Mouse (Mus musculus): ENCODE results near the gene Nhlrc3. TPM values are rescaled to one million over a fixed set of nuclear protein-coding genes. Genes with fewer than 3 reads are reported as not detected.

Nhlrc3 gene
- polyA plus RNA-seq, 1 experiment: 9.9 TPM

GRCm38 (mm10) chr3:53422691-53423090 lies 40.4 kb downstream of the Nhlrc3 start:
- DNase-seq: no peak
- TF ChIP-seq POLR2A (IDR thresholded peaks at IDR 0.05; ENCODE audit: control insufficient read depth, extremely low read depth, insufficient read depth, low read length, poor library complexity): no peak
- no peak for TF ChIP-seq CTCF (IDR thresholded peaks at IDR 0.05; ENCODE audit: borderline replicate concordance, control insufficient read depth, extremely low read depth, insufficient read depth, low read length, poor library complexity)
- no peaks in the 10 kb centered on the region for H3K4me1 ChIP-seq (replicated peaks; ENCODE audit: control insufficient read depth, insufficient read depth, low read length)
- 69% methylated on average over 1 of the region's 1 CpGs for WGBS
- H3K27ac ChIP-seq (ENCODE audit: control insufficient read depth, insufficient read depth, low read length): no peak overlapping the region
- no peaks in the 10 kb centered on the region for H3K27me3 ChIP-seq (ENCODE audit: control insufficient read depth, insufficient read depth, low read length)
- H3K36me3 ChIP-seq (ENCODE audit: control insufficient read depth, insufficient read depth, low read length): no peaks in the 10 kb centered on the region
- no peak overlapping the region for H3K4me3 ChIP-seq (ENCODE audit: control insufficient read depth, insufficient read depth, low read length)

- 89% methylated on average over 12 of the region's 12 CpGs for WGBS
- Histone ChIP-seq H3K4me1 (replicated peaks; ENCODE audit: control insufficient read depth, insufficient read depth, low read length) (no peaks in the 10 kb centered on the region), H3K27me3 (ENCODE audit: control insufficient read depth, insufficient read depth, low read length) (no peaks in the 10 kb centered on the region), H3K27ac (ENCODE audit: control insufficient read depth, insufficient read depth, low read length) (no peak overlapping the region), H3K4me3 (ENCODE audit: control insufficient read depth, insufficient read depth, low read length) (no peak overlapping the region), H3K36me3 (ENCODE audit: control insufficient read depth, insufficient read depth, low read length) (no peaks in the 10 kb centered on the region)
- no peak for DNase-seq
- TF ChIP-seq POLR2A (IDR thresholded peaks at IDR 0.05; ENCODE audit: control insufficient read depth, extremely low read depth, insufficient read depth, low read length, poor library complexity) (no peak), CTCF (IDR thresholded peaks at IDR 0.05; ENCODE audit: borderline replicate concordance, control insufficient read depth, extremely low read depth, insufficient read depth, low read length, poor library complexity) (no peak)
These were observed 41.5 kb downstream of the Nhlrc3 start for GRCm38 (mm10) chr3:53421656-53422055.

GRCm38 (mm10) chr3:53417701-53418100 lies 45.4 kb downstream of the Nhlrc3 start:
- DNase-seq: no peak
- no peaks in the 10 kb centered on the region for H3K27me3 ChIP-seq (ENCODE audit: control insufficient read depth, insufficient read depth, low read length)
- WGBS: 91% methylated on average over 7 of the region's 7 CpGs
- no peak overlapping the region for H3K27ac ChIP-seq (ENCODE audit: control insufficient read depth, insufficient read depth, low read length)
- H3K36me3 ChIP-seq (ENCODE audit: control insufficient read depth, insufficient read depth, low read length): no peaks in the 10 kb centered on the region
- H3K4me1 ChIP-seq (replicated peaks; ENCODE audit: control insufficient read depth, insufficient read depth, low read length): no peaks in the 10 kb centered on the region
- no peak overlapping the region for H3K4me3 ChIP-seq (ENCODE audit: control insufficient read depth, insufficient read depth, low read length)
- TF ChIP-seq CTCF (IDR thresholded peaks at IDR 0.05; ENCODE audit: borderline replicate concordance, control insufficient read depth, extremely low read depth, insufficient read depth, low read length, poor library complexity) (no peak), POLR2A (IDR thresholded peaks at IDR 0.05; ENCODE audit: control insufficient read depth, extremely low read depth, insufficient read depth, low read length, poor library complexity) (no peak)

DNA sequence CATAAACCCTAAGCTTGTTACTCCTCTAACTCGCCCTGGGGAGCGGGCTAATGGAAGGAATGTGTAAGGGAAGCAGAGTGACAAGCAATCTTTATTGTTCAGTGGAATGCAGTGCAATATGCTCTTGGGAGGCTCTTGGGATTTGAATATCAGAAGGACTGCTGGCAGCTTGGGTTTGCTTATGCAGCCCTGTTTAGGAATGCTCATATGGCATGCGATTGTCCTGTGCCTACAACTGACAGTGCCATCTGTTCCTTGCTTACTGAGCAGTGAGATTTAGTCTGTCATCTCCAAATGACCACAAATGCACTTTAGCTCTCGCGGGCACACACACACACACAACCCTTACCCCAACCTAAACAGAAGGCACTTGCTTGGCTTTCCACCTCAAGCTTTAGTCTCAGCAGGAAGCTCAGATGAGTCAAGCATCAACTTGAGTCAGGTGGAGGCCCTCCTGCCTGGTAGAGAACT lies 47.1 kb downstream of the Nhlrc3 start:
- no peaks in the 10 kb centered on the region for H3K27me3 ChIP-seq (ENCODE audit: control insufficient read depth, insufficient read depth, low read length)
- H3K36me3 ChIP-seq (ENCODE audit: control insufficient read depth, insufficient read depth, low read length): no peaks in the 10 kb centered on the region
- H3K4me1 ChIP-seq (replicated peaks; ENCODE audit: control insufficient read depth, insufficient read depth, low read length): no peaks in the 10 kb centered on the region
- H3K4me3 ChIP-seq (ENCODE audit: control insufficient read depth, insufficient read depth, low read length): no peak overlapping the region
- no peak for TF ChIP-seq CTCF (IDR thresholded peaks at IDR 0.05; ENCODE audit: borderline replicate concordance, control insufficient read depth, extremely low read depth, insufficient read depth, low read length, poor library complexity)
- no peak for TF ChIP-seq POLR2A (IDR thresholded peaks at IDR 0.05; ENCODE audit: control insufficient read depth, extremely low read depth, insufficient read depth, low read length, poor library complexity)
- WGBS: 87% methylated on average over 5 of the region's 5 CpGs
- no peak for DNase-seq
- no peak overlapping the region for H3K27ac ChIP-seq (ENCODE audit: control insufficient read depth, insufficient read depth, low read length)

DNA sequence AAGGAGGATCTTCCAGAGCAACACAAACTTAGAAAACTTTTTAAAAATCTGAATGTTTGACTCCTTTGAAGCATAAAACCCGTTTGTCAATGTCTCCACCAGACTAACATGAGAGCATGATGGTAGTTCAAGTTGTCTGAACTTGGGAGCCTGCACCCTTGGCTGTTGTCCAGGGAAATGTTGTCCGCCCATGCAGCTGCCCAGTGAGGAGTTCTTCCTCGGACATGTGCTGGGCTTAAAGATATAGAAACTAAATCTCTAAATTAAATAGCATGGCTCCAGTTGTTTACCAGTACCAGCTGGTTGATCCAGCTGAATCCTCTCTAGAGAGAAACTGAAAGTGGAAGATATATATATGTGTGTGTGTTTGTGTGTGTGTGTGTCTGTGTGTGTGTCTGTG lies 49.2 kb downstream of the Nhlrc3 start:
- DNase-seq: no peak
- Histone ChIP-seq H3K36me3 (ENCODE audit: control insufficient read depth, insufficient read depth, low read length) (no peaks in the 10 kb centered on the region), H3K4me3 (ENCODE audit: control insufficient read depth, insufficient read depth, low read length) (no peak overlapping the region), H3K27me3 (ENCODE audit: control insufficient read depth, insufficient read depth, low read length) (no peaks in the 10 kb centered on the region), H3K4me1 (replicated peaks; ENCODE audit: control insufficient read depth, insufficient read depth, low read length) (no peaks in the 10 kb centered on the region), H3K27ac (ENCODE audit: control insufficient read depth, insufficient read depth, low read length) (no peak overlapping the region)
- TF ChIP-seq POLR2A (IDR thresholded peaks at IDR 0.05; ENCODE audit: control insufficient read depth, extremely low read depth, insufficient read depth, low read length, poor library complexity) (no peak), CTCF (IDR thresholded peaks at IDR 0.05; ENCODE audit: borderline replicate concordance, control insufficient read depth, extremely low read depth, insufficient read depth, low read length, poor library complexity) (no peak)
- 68% methylated on average over 3 of the region's 3 CpGs for WGBS

- Histone ChIP-seq H3K4me3 (ENCODE audit: control insufficient read depth, insufficient read depth, low read length) (no peak overlapping the region), H3K36me3 (ENCODE audit: control insufficient read depth, insufficient read depth, low read length) (no peaks in the 10 kb centered on the region), H3K27me3 (ENCODE audit: control insufficient read depth, insufficient read depth, low read length) (no peaks in the 10 kb centered on the region), H3K27ac (ENCODE audit: control insufficient read depth, insufficient read depth, low read length) (no peak overlapping the region), H3K4me1 (replicated peaks; ENCODE audit: control insufficient read depth, insufficient read depth, low read length) (no peaks in the 10 kb centered on the region)
- 66% methylated on average over 2 of the region's 2 CpGs for WGBS
- DNase-seq: no peak
- TF ChIP-seq POLR2A (IDR thresholded peaks at IDR 0.05; ENCODE audit: control insufficient read depth, extremely low read depth, insufficient read depth, low read length, poor library complexity) (no peak), CTCF (IDR thresholded peaks at IDR 0.05; ENCODE audit: borderline replicate concordance, control insufficient read depth, extremely low read depth, insufficient read depth, low read length, poor library complexity) (no peak)
These were observed 49.7 kb downstream of the Nhlrc3 start for GRCm38 (mm10) chr3:53413465-53413864.

- H3K27me3 ChIP-seq (ENCODE audit: control insufficient read depth, insufficient read depth, low read length): no peaks in the 10 kb centered on the region
- no peak overlapping the region for H3K27ac ChIP-seq (ENCODE audit: control insufficient read depth, insufficient read depth, low read length)
- no peak overlapping the region for H3K4me3 ChIP-seq (ENCODE audit: control insufficient read depth, insufficient read depth, low read length)
- no peaks in the 10 kb centered on the region for H3K4me1 ChIP-seq (replicated peaks; ENCODE audit: control insufficient read depth, insufficient read depth, low read length)
- 96% methylated on average over 5 of the region's 5 CpGs for WGBS
- H3K36me3 ChIP-seq (ENCODE audit: control insufficient read depth, insufficient read depth, low read length): no peaks in the 10 kb centered on the region
- DNase-seq: no peak
- TF ChIP-seq POLR2A (IDR thresholded peaks at IDR 0.05; ENCODE audit: control insufficient read depth, extremely low read depth, insufficient read depth, low read length, poor library complexity) (no peak), CTCF (IDR thresholded peaks at IDR 0.05; ENCODE audit: borderline replicate concordance, control insufficient read depth, extremely low read depth, insufficient read depth, low read length, poor library complexity) (no peak)
These were observed 50.9 kb downstream of the Nhlrc3 start for GRCm38 (mm10) chr3:53412259-53412658.

Data from thymus, adult 2 months (tissue).